Mouse (Mus musculus): ENCODE data around the gene Tmcc3.

GRCm38 (mm10) chr10:94428186-94428942, 116.6 kb downstream of the Tmcc3 start:
- TF ChIP-seq MEF2A (IDR thresholded peaks at IDR 0.05; ENCODE audit: borderline replicate concordance, low read depth, low read length) (no peak), POLR2A (IDR thresholded peaks at IDR 0.05; ENCODE audit: low read depth, low read length) (no peak), CTCF (conservative IDR thresholded peaks at IDR 0.05 in 1 of 2, IDR thresholded peaks at IDR 0.05 in 1 of 2; ENCODE audit: low read depth in 2 of 2, low read length in 2 of 2) (peak in 1 of 2 experiments; percentile 43; a peak in 2 of 4 replicates), MAZ (IDR thresholded peaks at IDR 0.05; ENCODE audit: low read depth, low read length) (no peak), ETS1 (conservative IDR thresholded peaks at IDR 0.05; ENCODE audit: low read depth, low read length) (no peak), USF2 (conservative IDR thresholded peaks at IDR 0.05; ENCODE audit: low read depth, low read length) (no peak), POLR2AphosphoS2 (IDR thresholded peaks at IDR 0.05; ENCODE audit: low read depth, low read length) (no peak), USF1 (IDR thresholded peaks at IDR 0.05; ENCODE audit: low read depth, low read length) (no peak), TBP (conservative IDR thresholded peaks at IDR 0.05; ENCODE audit: low read depth, low read length) (no peak), CHD1 (IDR thresholded peaks at IDR 0.05; ENCODE audit: low read depth, low read length) (no peak), CHD2 (IDR thresholded peaks at IDR 0.05; ENCODE audit: low read length) (no peak), EP300 (IDR thresholded peaks at IDR 0.05; ENCODE audit: low read length) (no peak), ZKSCAN1 (IDR thresholded peaks at IDR 0.05; ENCODE audit: borderline replicate concordance, low read depth, low read length) (no peak)
